Mouse (Mus musculus) kidney, adult 2 months (tissue): ENCODE measurements around the gene Adi1.

ENCODE experiments used
- CTCF ChIP-seq: fragments of 200-500 bp; conservative IDR thresholded peaks from 2 replicates; pipeline ENCODE4 v1.5.1; 2011; ENCODE audit warnings: low read depth, mild to moderate bottlenecking, control low read depth, low read length, moderate library complexity, mixed read lengths; ENCODE audit not compliant: insufficient read depth, insufficient read length
- POLR2A ChIP-seq: fragments of 200-500 bp; IDR thresholded peaks from one replicate; pipeline ENCODE4 v1.6.1; 2011; ENCODE audit warnings: low read depth, low read length, control low read depth

GRCm38 (mm10) chr12:28697821-28698595 is 23.0 kb downstream of the Adi1 start:
- TF ChIP-seq CTCF, result no peak
- no peak for TF ChIP-seq POLR2A
